ENCODE assay signal across 21 mouse cellular contexts in the genomic region with DNA sequence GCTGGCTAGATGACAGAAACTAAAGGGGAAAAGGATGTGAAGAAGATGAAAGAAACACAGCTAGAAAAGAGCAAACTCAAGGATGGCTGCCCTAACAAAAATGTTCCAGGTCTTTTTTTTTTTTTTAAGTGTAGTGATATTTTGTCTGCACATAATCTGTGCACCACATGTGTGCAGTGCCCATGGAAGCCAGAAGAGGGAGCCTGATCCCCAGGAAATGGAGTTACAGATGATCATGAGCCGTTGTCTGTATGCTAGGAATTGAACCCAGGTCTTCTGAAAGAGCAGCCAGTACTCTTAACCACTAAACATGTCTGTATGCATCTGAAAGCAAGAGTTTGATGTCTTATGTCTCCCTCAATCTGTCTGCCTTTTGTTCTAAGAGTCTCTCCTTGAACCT.
A peak's percentile ranks its signal among the peaks of the same experiment; 100 is the strongest.
DNase-seq lines count a peak whose midpoint lies in the region; ATAC-seq and TF ChIP-seq lines count a peak whose summit lies in the region.
"Had no signal": no experiment of that assay in that cellular context is flagged by ENCODE, and none has a peak within 500 bp of the region (broad histone marks: within the 10 kb centered on the region; RNA-seq: fewer than 3 reads in every experiment).

No protein-coding gene starts in this region.

- H3K4me1 ChIP-seq in heart, adult 2 months (ENCODE audit: control insufficient read depth, insufficient read depth, low read length) = peaks cover 7% of the 10 kb centered on the region
- H3K4me1 ChIP-seq in liver, postnatal 0 days (ENCODE audit: insufficient read depth) = 0 out of 2 replicates have a peak, but pooled peaks cover 5% of the 10 kb centered on the region
- H3K4me1 ChIP-seq in ES-Bruce4 (ENCODE audit: control insufficient read depth, insufficient read depth, low read length) = peaks cover 5% of the 10 kb centered on the region

- intact Hi-C loops in heart, adult 2 months (cut with DNase I) = no loop called here
- intact Hi-C loops in heart, postnatal 36 days (cut with DNase I) = no loop called here

- no peak overlapping the region for H3K9ac ChIP-seq in heart, adult 2 months (ENCODE audit: low read depth, low read length)
- H3K9ac ChIP-seq in liver, postnatal 0 days (replicated peaks) = no peak overlapping the region
- H3K9ac ChIP-seq in ES-Bruce4 (ENCODE audit: low read depth, poor library complexity, severe bottlenecking) = no peak overlapping the region
- H3K9ac ChIP-seq: forebrain, embryonic 15.5 days; stomach, embryonic 15.5 days had no signal

- H3K9me3 ChIP-seq in liver, postnatal 0 days (ENCODE audit: low read length) = peaks cover 3% of the 10 kb centered on the region; the same call in 1 of the 2 replicates
- 0 out of 2 replicates have a peak, but pooled peaks cover 4% of the 10 kb centered on the region for H3K9me3 ChIP-seq in ES-Bruce4 (replicated peaks; ENCODE audit: control insufficient read depth, insufficient read depth, low read length, poor library complexity, severe bottlenecking)
- H3K9me3 ChIP-seq: forebrain, embryonic 15.5 days; stomach, embryonic 15.5 days had no signal

- H3K27ac ChIP-seq in heart, adult 2 months = no peak overlapping the region
- no peak overlapping the region for H3K27ac ChIP-seq in liver, postnatal 0 days (ENCODE audit: low read depth)
- no peak overlapping the region for H3K27ac ChIP-seq in ES-Bruce4 (ENCODE audit: insufficient read depth, low read length)
- H3K27ac ChIP-seq: forebrain, embryonic 15.5 days; stomach, embryonic 15.5 days had no signal

- H3K4me3 ChIP-seq in heart, adult 2 months = no peak overlapping the region
- no peak overlapping the region for H3K4me3 ChIP-seq in liver, postnatal 0 days (ENCODE audit: low read depth, low read length)
- no peak overlapping the region for H3K4me3 ChIP-seq in ES-Bruce4 (ENCODE audit: low read depth, low read length)
- H3K4me3 ChIP-seq: forebrain, embryonic 15.5 days; stomach, embryonic 15.5 days had no signal

- no peak for DNase-seq in heart, adult 2 months
- DNase-seq in heart, postnatal 36 days = no peak
- DNase-seq in liver, postnatal 0 days = no peak
- DNase-seq in liver = no peak
- peak; percentile 21 for DNase-seq in induced T-regulatory cell, adult 2 months (ENCODE audit: low read depth)
- no peak for DNase-seq in urinary bladder, adult 2 months (ENCODE audit: low spot score)
- DNase-seq: adrenal gland, postnatal 14 days; cerebellum, adult 9-10 months; embryo, embryonic 11 days; gastrocnemius, postnatal 14 days; heart, postnatal 4 days; kidney, postnatal 14 days; midbrain, embryonic 14.5 days; right cerebral cortex, adult 18-20 months; spleen, adult 18-20 months; thymus, postnatal 14 days had no signal

- ATAC-seq in liver, postnatal 0 days = no peak
- ATAC-seq: forebrain, embryonic 15.5 days; inflammation-experienced regulatory T-cells, adult 6 months had no signal

- peaks cover 6% of the 10 kb centered on the region for H3K36me3 ChIP-seq in heart, adult 2 months (ENCODE audit: control insufficient read depth, insufficient read depth, low read length)
- H3K36me3 ChIP-seq in liver, postnatal 0 days (replicated peaks; ENCODE audit: insufficient read depth, low read length) = no peaks in the 10 kb centered on the region
- no peaks in the 10 kb centered on the region for H3K36me3 ChIP-seq in ES-Bruce4 (ENCODE audit: control insufficient read depth, insufficient read depth, low read length, poor library complexity, severe bottlenecking)
- H3K36me3 ChIP-seq: forebrain, embryonic 15.5 days had no signal

- 97% methylated on average over 1 of the region's 1 CpGs for WGBS in heart, adult 2 months
- WGBS in liver, postnatal 0 days (ENCODE audit: insufficient replicate concordance) = 91% methylated on average over 1 of the region's 1 CpGs

- peaks cover 2% of the 10 kb centered on the region; the same call in 1 of the 2 replicates for H3K79me2 ChIP-seq in heart, adult 2 months (replicated peaks; ENCODE audit: control insufficient read depth, insufficient read depth, low read length)

- H3K27me3 ChIP-seq in heart, adult 2 months (ENCODE audit: control insufficient read depth, insufficient read depth, low read length) = no peaks in the 10 kb centered on the region
- H3K27me3 ChIP-seq in liver, postnatal 0 days (ENCODE audit: insufficient read depth, low read length) = no peaks in the 10 kb centered on the region
- H3K27me3 ChIP-seq in ES-Bruce4 (ENCODE audit: control insufficient read depth, insufficient read depth, low read length, poor library complexity, severe bottlenecking) = no peaks in the 10 kb centered on the region
- H3K27me3 ChIP-seq: forebrain, embryonic 15.5 days; stomach, embryonic 15.5 days had no signal

- no peak for TF ChIP-seq EP300 in heart, adult 2 months (IDR thresholded peaks at IDR 0.05; ENCODE audit: insufficient read depth, low read depth, low read length)
- TF ChIP-seq EP300 in liver, postnatal 0 days (IDR thresholded peaks at IDR 0.05; ENCODE audit: low read depth) = no peak
- TF ChIP-seq EP300 in ES-Bruce4 (IDR thresholded peaks at IDR 0.05; ENCODE audit: insufficient read depth, low read depth, low read length) = no peak

- TF ChIP-seq CTCF in heart, adult 2 months (IDR thresholded peaks at IDR 0.05) = peak; percentile 40
- TF ChIP-seq CTCF in liver, postnatal 0 days (IDR thresholded peaks at IDR 0.05; ENCODE audit: low read depth) = peak; percentile 37
- peak; percentile 5 for TF ChIP-seq CTCF in ES-Bruce4 (IDR thresholded peaks at IDR 0.05; ENCODE audit: low read depth, low read length)

- TF ChIP-seq POLR2A in heart, adult 2 months (IDR thresholded peaks at IDR 0.05; ENCODE audit: insufficient read depth, low read depth, low read length) = no peak
- no peak for TF ChIP-seq POLR2A in ES-Bruce4 (IDR thresholded peaks at IDR 0.05; ENCODE audit: insufficient read depth, low read length)

- no peak overlapping the region for H3K4me2 ChIP-seq in liver, postnatal 0 days (ENCODE audit: low read depth, low read length)
- H3K4me2 ChIP-seq: forebrain, embryonic 15.5 days; heart, embryonic 11.5 days; stomach, embryonic 15.5 days had no signal
